16 mouse cellular contexts compared by ENCODE assay signal in the genomic region with DNA sequence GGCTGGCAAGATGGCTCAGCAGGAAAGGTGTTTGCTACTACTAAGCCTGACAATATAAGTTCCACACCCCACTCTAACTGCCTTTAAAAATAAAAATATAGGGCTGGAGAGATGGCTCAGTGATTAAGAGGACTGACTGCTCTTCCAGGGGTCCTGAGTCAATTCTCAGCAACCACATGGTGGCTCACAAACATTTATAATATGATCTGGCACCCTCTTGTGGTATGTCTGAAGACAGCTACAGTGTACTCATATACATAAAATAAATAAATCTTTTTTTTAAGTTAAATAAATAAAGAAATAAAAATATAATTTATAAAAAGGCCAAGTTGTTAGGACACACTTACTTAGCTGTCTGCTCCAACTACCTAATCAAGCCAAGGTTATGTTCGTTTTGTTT. TPM values are rescaled to one million over a fixed set of nuclear protein-coding genes. Genes with fewer than 3 reads are reported as not detected.
DNase-seq lines count a peak whose midpoint lies in the region; ATAC-seq and TF ChIP-seq lines count a peak whose summit lies in the region.
"Had no signal": no experiment of that assay in that cellular context is flagged by ENCODE, and none has a peak within 500 bp of the region (broad histone marks: within the 10 kb centered on the region; RNA-seq: fewer than 3 reads in every experiment).

No protein-coding gene starts in this region.

- peak; percentile 40 for TF ChIP-seq CTCF in intestine, postnatal 0 days (IDR thresholded peaks at IDR 0.05; ENCODE audit: low read depth)

- no peak overlapping the region for H3K4me3 ChIP-seq in intestine, postnatal 0 days (ENCODE audit: low read depth, low read length)
- no peak overlapping the region for H3K4me3 ChIP-seq in intestine, embryonic 16.5 days (ENCODE audit: low read length)
- H3K4me3 ChIP-seq: erythroblast, embryonic 14.5 days; liver, embryonic 15.5 days had no signal

- 76% methylated on average over 1 of the region's 1 CpGs for WGBS in intestine, postnatal 0 days
- WGBS in intestine, embryonic 16.5 days: 66% methylated on average over 1 of the region's 1 CpGs

- no peak for ATAC-seq in intestine, postnatal 0 days
- ATAC-seq in intestine, embryonic 16.5 days: no peak
- ATAC-seq: hindbrain, embryonic 16.5 days had no signal

- DNase-seq in retina, embryonic 14.5 days (ENCODE audit: low spot score): peak; percentile 35
- DNase-seq in retina, postnatal 1 day: no peak
- DNase-seq in NIH3T3 (ENCODE audit: low read depth): peak; percentile 63
- DNase-seq in adipocyte (ENCODE audit: low spot score): no peak
- DNase-seq in cerebellum, adult 11-12 months: no peak
- DNase-seq: adrenal gland, adult 2 months; cerebellum, adult 8-10 months; heart, adult 11 months; heart, postnatal 14 days; layer of hippocampus, adult 9-11 months had no signal

- H3K4me2 ChIP-seq in intestine, postnatal 0 days (replicated peaks; ENCODE audit: low read depth): no peak overlapping the region
- H3K4me2 ChIP-seq in intestine, embryonic 16.5 days (ENCODE audit: low read depth, low read length): no peak overlapping the region
- H3K4me2 ChIP-seq: liver, embryonic 15.5 days had no signal

- H3K4me1 ChIP-seq in intestine, postnatal 0 days (replicated peaks; ENCODE audit: control insufficient read depth, insufficient read depth, low read length): no peaks in the 10 kb centered on the region
- H3K4me1 ChIP-seq in intestine, embryonic 16.5 days (ENCODE audit: control insufficient read depth, insufficient read depth, low read length): peaks cover 8% of the 10 kb centered on the region; the same call in 1 of the 2 replicates

- no peaks in the 10 kb centered on the region for H3K36me3 ChIP-seq in intestine, postnatal 0 days (ENCODE audit: control insufficient read depth, insufficient read depth)
- H3K36me3 ChIP-seq in intestine, embryonic 16.5 days (ENCODE audit: control insufficient read depth, insufficient read depth, low read length): no peaks in the 10 kb centered on the region
- H3K36me3 ChIP-seq: liver, embryonic 15.5 days had no signal

- no peak overlapping the region for H3K9ac ChIP-seq in intestine, postnatal 0 days (ENCODE audit: low read depth, low read length)
- H3K9ac ChIP-seq in intestine, embryonic 16.5 days (ENCODE audit: low read depth, low read length): no peak overlapping the region
- H3K9ac ChIP-seq: liver, embryonic 15.5 days had no signal

- no peak overlapping the region for H3K27ac ChIP-seq in intestine, postnatal 0 days (ENCODE audit: low read depth, low read length)
- H3K27ac ChIP-seq in intestine, embryonic 16.5 days (ENCODE audit: low read length): no peak overlapping the region
- H3K27ac ChIP-seq: liver, embryonic 15.5 days had no signal

- H3K9me3 ChIP-seq in intestine, postnatal 0 days (ENCODE audit: control insufficient read depth): no peaks in the 10 kb centered on the region
- H3K9me3 ChIP-seq in intestine, embryonic 16.5 days (ENCODE audit: control insufficient read depth, low read length): no peaks in the 10 kb centered on the region
- H3K9me3 ChIP-seq: liver, embryonic 15.5 days had no signal

- H3K27me3 ChIP-seq in intestine, postnatal 0 days (replicated peaks; ENCODE audit: control insufficient read depth, insufficient read depth, low read length): no peaks in the 10 kb centered on the region
- no peaks in the 10 kb centered on the region for H3K27me3 ChIP-seq in intestine, embryonic 16.5 days (replicated peaks; ENCODE audit: control insufficient read depth, insufficient read depth, low read length)

RNA-seq across cellular contexts. Expression of gene Impdh1, which starts 26.1 kb away (rescaled TPM):
- 10.6 and 11.7 TPM in 2 replicates for polyA plus RNA-seq in intestine, postnatal 0 days (2015; fragmentation: Nextera tagmentation; extraction: Ambion mirVana)
- polyA plus RNA-seq in intestine, embryonic 16.5 days (2015; fragmentation: Nextera tagmentation; extraction: Ambion mirVana): 39.7 and 40.1 TPM in 2 replicates

RNA-seq across cellular contexts. Expression of gene Hilpda, which starts 30.0 kb away (rescaled TPM):
- polyA plus RNA-seq in intestine, postnatal 0 days (2015; fragmentation: Nextera tagmentation; extraction: Ambion mirVana): 20.7 and 27.2 TPM in 2 replicates
- 27.0 and 27.8 TPM in 2 replicates for polyA plus RNA-seq in intestine, embryonic 16.5 days (2015; fragmentation: Nextera tagmentation; extraction: Ambion mirVana)

RNA-seq across cellular contexts. Expression of gene Fam71f2, which starts 37.1 kb away (rescaled TPM):
- not detected in 2 replicates for polyA plus RNA-seq in intestine, postnatal 0 days (2015; fragmentation: Nextera tagmentation; extraction: Ambion mirVana)
- polyA plus RNA-seq in intestine, embryonic 16.5 days (2015; fragmentation: Nextera tagmentation; extraction: Ambion mirVana): 0.13 and 0.29 TPM in 2 replicates
- polyA plus RNA-seq: erythroblast, embryonic 14.5 days; kidney, embryonic 14.5 days had no signal

Comparison
In these comparisons a context has a peak if more than half of its experiments do, and no peak if none do; other contexts are left out.
1. DNase-seq: peak in retina, embryonic 14.5 days (single experiment) and NIH3T3 (single experiment); none in retina, postnatal 1 day (single experiment), adipocyte (single experiment) and cerebellum, adult 11-12 months (single experiment).